Mouse (Mus musculus): Measurements from ENCODE around the gene Chid1.
A peak's percentile ranks its signal among the peaks of the same experiment; 100 is the strongest.
"Not testable (repeated sequence)": the region's sequence is repeated elsewhere in the genome, so short reads cannot be mapped to it uniquely, and the experiment has no call there.

Gene Chid1

DNA sequence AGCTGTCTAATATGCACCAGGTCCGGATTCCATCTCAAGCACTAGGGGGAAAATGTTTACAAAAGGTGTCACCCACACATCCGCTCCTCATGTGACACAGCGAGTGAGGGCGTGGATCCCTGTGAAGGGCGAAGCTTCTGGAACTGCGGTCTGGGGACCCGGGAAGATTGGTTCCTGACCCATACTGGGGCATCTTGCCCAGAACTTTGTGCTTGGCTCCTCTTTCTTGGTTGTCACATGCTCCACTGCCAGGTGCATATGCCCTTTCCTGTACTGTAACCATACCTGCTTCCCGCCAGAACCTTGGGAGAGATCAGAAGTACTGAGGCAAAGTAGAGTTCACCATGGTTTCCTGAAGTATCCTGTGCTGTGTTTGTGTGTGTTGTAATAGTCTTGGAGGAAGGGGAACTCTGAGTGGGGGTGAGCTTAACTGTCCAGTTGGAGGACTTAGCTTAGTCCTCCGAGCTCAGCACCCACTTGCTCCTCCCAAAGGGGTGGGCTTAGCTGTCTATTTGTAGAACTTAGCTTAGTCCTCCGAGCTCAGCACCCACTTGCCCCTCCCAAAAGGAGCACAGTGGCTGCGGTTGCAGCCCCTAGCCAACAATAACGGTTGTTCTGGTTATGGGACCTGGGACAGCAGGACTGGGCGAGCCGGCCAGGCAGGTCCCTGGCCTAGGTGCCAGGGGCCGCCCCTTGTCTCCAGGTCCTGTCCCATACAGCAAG is 79.1 kb downstream of the Chid1 start, which contains the start of gene Cracr2b:
Gene Cracr2b (plus strand): TSS at position 704 of the 723 bp plus-strand sequence.
- DNase-seq, result no peak

- DNase-seq, result no peak
Observed at GRCm38 (mm10) chr7:141460001-141460390, 79.7 kb downstream of the Chid1 start.

GRCm38 (mm10) chr7:141459301-141459711 is 80.4 kb downstream of the Chid1 start:
- DNase-seq, result no peak

GRCm38 (mm10) chr7:141458661-141459060 is 81.0 kb downstream of the Chid1 start:
- DNase-seq, result no peak

GRCm38 (mm10) chr7:141457986-141458660 is 81.5 kb downstream of the Chid1 start:
- DNase-seq, result peak; percentile 82 to 83

DNA sequence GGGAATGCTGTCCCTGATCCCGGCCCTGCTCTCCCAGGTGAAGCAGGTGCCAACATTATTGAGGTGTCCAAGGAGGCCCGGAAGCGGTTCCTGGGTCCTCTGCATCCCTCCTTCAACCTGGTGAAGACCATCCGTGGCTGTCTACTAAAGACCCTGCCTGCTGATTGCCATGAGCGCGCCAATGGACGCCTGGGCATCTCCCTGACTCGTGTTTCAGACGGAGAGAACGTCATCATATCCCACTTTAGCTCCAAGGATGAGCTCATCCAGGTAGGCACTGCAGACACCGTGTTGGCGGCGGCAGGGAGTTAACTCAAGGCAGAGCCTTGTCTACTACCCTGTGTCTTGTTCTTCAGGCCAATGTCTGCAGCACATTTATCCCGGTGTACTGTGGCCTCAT is 82.4 kb downstream of the Chid1 start:
- no peak for DNase-seq

GRCm38 (mm10) chr7:141456739-141457138 is 82.9 kb downstream of the Chid1 start:
- DNase-seq, result no peak

GRCm38 (mm10) chr7:141455610-141456314 is 83.9 kb downstream of the Chid1 start:
- peak; percentile 68 for DNase-seq

DNA sequence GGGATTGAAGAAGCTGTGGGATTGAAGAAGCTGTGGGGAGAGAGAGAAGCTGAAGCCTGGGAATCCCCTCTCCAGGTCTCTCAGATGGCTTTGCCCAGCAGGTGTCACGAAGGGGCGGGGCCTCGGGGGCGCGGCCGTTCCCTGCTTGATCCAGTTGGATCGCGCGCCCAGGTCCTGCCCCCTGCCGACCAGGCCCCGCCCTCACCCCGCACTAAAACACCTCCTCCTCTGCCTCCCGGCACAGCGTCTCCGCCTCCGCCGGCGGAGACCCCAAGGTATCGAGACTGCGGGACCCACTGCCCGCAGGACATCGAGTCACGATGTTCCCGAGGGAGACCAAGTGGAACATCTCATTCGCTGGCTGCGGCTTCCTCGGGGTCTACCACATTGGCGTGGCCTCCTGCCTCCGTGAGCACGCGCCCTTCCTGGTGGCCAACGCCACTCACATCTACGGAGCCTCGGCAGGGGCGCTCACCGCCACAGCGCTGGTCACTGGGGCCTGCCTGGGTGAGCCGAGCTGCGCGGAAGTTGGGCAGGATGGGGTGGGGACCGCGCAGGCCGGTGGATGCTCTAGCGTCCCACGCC is 84.6 kb downstream of the Chid1 start, which contains the start of gene Pnpla2:
Gene Pnpla2 (plus strand): TSS at position 232 of the 585 bp plus-strand sequence.
- DNase-seq, result peak; percentile 97 to 98

- no peak for DNase-seq
Observed at GRCm38 (mm10) chr7:141453636-141454035, 86.0 kb downstream of the Chid1 start.

DNA sequence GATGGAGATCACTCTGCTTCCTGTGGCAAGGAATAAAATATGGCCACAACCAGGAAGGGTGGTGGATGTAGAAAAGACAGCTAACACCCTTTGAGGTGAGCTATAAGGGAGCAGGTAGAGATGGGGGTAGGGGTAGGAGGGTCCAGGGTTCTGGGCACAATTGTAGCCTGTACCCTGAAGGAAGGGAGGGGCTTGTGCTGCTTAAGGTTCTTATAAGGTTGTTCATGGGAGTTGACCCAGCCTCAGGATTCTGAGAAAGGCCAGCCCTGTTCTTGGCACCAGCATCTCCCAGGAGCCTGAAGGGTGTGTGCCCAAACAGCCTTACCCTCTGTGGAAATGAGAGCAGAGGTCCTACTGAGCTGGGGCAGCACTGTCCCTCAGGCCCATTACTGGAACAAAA is 87.7 kb downstream of the Chid1 start:
- DNase-seq, result no peak

GRCm38 (mm10) chr7:141447110-141447991 is 92.3 kb downstream of the Chid1 start, which contains the start of gene Rplp2:
Gene Rplp2 (plus strand): TSS chr7:141447370.
- DNase-seq, result peak; percentile 95 to 96

DNA sequence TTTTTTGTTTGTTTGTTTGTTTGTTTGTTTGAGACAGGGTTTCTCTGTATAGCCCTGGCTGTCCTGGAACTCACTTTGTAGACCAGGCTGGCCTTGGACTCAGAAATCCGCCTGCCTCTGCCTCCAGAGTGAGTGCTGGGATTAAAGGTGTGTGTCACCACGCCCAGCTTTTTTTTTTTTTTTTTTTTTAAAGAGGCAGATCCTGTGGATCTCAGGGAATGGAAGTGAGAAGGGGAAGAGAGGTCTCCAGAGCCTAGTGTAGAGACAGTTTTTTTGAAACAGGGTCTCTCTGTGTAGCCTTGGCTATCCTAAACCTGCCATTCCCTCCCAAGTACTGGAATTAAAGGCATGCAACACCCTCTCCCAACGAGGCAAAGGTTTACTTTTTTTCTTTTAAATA is 93.3 kb downstream of the Chid1 start:
- DNase-seq, result not testable (repeated sequence)

- peak; percentile 45 to 48 for DNase-seq
Observed at GRCm38 (mm10) chr7:141443828-141444237, 95.8 kb downstream of the Chid1 start, which contains the start of gene Pidd1. Gene Pidd1 (minus strand): TSS chr7:141444025.

Data from B cell, adult 2 months (primary cell).